Mouse (Mus musculus): ENCODE measurements around the gene Fmnl2. TPM values are rescaled to one million over a fixed set of nuclear protein-coding genes. Genes with fewer than 3 reads are reported as not detected.

Fmnl2 gene
- polyA plus RNA-seq, 1 experiment from 2014 or later: 3.0 TPM

DNA sequence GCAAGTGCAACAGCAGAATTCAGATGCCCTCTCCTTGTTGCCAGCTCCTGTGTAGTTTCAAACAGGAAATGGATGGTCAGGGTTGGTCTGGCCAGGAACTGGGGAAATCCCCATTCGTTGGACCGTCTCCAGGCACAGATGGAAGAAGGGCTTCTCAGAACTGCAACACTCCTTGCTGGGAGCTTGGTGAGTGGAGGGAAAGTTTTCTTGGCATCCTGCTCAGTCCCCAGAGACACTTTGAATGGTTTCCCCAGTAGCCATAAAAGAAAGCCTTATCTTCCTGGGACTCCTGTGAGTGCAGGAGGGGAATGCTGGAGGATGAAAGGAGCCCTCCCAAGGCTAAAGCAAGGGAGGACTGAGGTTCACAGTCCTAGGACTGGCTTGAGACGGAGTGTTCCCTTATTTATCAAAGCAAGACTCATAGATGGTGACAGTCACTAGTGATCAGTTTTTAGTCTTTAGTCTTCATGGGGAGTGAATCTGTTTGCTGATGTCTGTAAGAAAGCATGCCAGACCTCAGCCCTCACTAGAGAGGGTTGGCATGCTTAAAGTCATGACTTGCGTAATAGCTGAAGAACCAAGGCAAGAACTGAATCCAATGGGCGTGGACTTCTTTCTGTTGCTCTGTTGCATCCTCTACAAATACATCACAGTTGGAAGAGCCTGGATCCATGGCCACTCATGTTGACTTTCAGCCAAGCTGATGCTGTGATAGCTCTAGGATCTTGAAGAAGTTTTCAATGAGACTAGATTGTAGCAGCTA lies 72.6 kb downstream of the Fmnl2 start:
- DNase-seq (ENCODE audit: low spot score): peak; percentile 36
- no peaks in the 10 kb centered on the region for H3K36me3 ChIP-seq (ENCODE audit: control insufficient read depth, insufficient read depth, low read length)
- 68% methylated on average over 5 of the region's 5 CpGs for WGBS

DNA sequence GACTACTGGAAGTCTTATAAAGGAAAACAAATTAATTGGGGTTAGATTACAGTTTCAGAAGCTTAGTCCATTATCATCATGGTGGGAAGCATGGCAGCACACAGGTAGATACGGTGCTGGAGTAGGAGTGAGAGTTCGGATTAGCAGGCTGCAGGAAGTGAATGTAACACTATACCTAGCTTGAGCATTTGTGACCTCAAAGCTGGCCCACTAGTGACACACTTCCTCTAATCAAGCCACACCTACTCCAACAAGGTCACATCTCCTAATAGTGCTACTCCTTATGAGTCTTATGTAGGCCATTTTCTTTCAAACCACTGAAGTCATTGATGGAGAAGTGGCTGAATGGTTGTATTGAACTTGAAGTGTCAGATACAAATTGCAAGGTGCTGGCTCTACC lies 73.7 kb downstream of the Fmnl2 start:
- Histone ChIP-seq H3K27ac (replicated peaks) (no peak overlapping the region), H3K4me2 (replicated peaks; ENCODE audit: low read depth) (no peak overlapping the region), H3K4me3 (ENCODE audit: low read depth, low read length) (no peak overlapping the region), H3K27me3 (ENCODE audit: control insufficient read depth, insufficient read depth, low read length) (no peaks in the 10 kb centered on the region), H3K9ac (ENCODE audit: low read length) (no peak overlapping the region), H3K4me1 (replicated peaks; ENCODE audit: control insufficient read depth, insufficient read depth) (0 out of 2 replicates have a peak, but pooled peaks cover 2% of the 10 kb centered on the region), H3K36me3 (ENCODE audit: control insufficient read depth, insufficient read depth, low read length) (no peaks in the 10 kb centered on the region), H3K9me3 (ENCODE audit: control insufficient read depth, low read length) (no peaks in the 10 kb centered on the region)
- TF ChIP-seq CTCF (IDR thresholded peaks at IDR 0.05; ENCODE audit: low read depth) (no peak), EP300 (optimal IDR thresholded peaks at IDR 0.05) (no peak)
- DNase-seq (ENCODE audit: low spot score) (no peak), ATAC-seq (ENCODE audit: low FRiP score, low TSS enrichment) (no peak)
- 93% methylated on average over 2 of the region's 2 CpGs for WGBS

More for the DNA sequence above, 72.6 kb downstream of the Fmnl2 start:
- H3K4me1 ChIP-seq (replicated peaks; ENCODE audit: control insufficient read depth, insufficient read depth): 0 out of 2 replicates have a peak, but pooled peaks cover 2% of the 10 kb centered on the region
- no peak overlapping the region for H3K27ac ChIP-seq (replicated peaks)
- H3K9me3 ChIP-seq (ENCODE audit: control insufficient read depth, low read length): no peaks in the 10 kb centered on the region
- H3K27me3 ChIP-seq (ENCODE audit: control insufficient read depth, insufficient read depth, low read length): no peaks in the 10 kb centered on the region
- H3K4me2 ChIP-seq (replicated peaks; ENCODE audit: low read depth): no peak overlapping the region
- no peak overlapping the region for H3K4me3 ChIP-seq (ENCODE audit: low read depth, low read length)
- TF ChIP-seq CTCF (IDR thresholded peaks at IDR 0.05; ENCODE audit: low read depth) (no peak), EP300 (optimal IDR thresholded peaks at IDR 0.05) (no peak)
- ATAC-seq (ENCODE audit: low FRiP score, low TSS enrichment): 0 out of 2 replicates have a peak, but pooled peaks have one; percentile 21
- H3K9ac ChIP-seq (ENCODE audit: low read length): no peak overlapping the region

DNA sequence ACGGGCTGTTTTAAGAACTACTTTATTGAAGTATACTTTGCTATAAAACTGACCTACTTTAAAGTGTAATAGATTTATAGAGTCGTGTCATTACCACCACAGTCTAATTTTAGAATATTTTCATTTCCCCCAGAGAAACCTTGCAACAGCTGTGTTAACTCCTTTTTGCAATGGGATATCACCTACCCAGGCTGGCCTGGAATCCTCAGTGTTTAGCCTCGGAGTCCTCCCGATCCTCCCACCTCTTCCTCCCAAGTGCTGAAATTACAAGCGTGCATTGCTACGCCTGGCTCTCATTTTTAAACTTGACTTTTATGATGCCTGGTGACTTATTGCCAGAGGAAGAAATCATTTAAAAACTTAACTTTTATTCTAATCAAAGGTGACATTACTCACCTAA lies 78.2 kb downstream of the Fmnl2 start:
- ATAC-seq (ENCODE audit: low FRiP score, low TSS enrichment) (no peak), DNase-seq (ENCODE audit: low spot score) (no peak)

DNA sequence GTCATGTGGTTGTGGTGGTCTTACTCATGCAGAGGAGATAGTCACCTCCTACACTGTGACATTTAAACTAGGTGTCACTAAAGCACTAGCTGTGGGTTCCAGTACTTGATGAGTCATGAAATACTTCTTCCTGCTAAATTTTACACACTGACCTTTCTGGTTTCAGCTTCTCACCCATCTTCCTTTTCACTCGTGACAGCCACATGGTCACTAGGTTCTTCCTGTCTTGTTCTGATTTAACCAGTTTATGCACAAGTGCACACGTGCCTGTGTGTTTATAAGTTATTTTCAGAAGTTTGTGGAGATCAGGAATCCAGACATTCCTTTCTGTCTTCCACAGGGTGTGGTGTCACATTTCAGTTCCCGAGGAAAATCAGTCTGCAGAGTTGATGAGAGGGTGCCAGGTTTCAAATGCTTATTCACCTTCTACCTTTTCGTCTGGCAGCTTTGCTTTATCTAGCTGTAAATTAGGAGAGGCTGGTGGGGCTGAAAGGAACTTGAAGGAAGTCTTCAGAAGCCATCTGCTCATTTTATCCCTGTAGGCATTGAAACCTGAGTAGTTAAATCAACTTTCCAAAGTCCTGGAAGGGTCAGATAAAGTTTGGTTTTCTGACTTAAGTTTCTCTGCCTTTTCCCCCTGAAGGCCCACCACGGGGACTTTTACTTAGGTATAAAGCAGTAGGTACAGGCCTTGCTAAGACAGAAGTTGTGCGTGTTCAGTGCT lies 80.9 kb downstream of the Fmnl2 start:
- no peaks in the 10 kb centered on the region for H3K4me1 ChIP-seq (replicated peaks; ENCODE audit: control insufficient read depth, insufficient read depth)
- no peak overlapping the region for H3K4me3 ChIP-seq (ENCODE audit: low read depth, low read length)
- H3K4me2 ChIP-seq (replicated peaks; ENCODE audit: low read depth): no peak overlapping the region
- no peaks in the 10 kb centered on the region for H3K36me3 ChIP-seq (ENCODE audit: control insufficient read depth, insufficient read depth, low read length)
- no peak for DNase-seq (ENCODE audit: low spot score)
- no peak overlapping the region for H3K9ac ChIP-seq (ENCODE audit: low read length)
- WGBS: 22% methylated on average over 6 of the region's 6 CpGs
- H3K27ac ChIP-seq (replicated peaks): no peak overlapping the region; the same call in 1 of the 2 replicates
- no peak for TF ChIP-seq EP300 (optimal IDR thresholded peaks at IDR 0.05)
- peak; percentile 3; the same call in 1 of the 2 replicates for TF ChIP-seq CTCF (IDR thresholded peaks at IDR 0.05; ENCODE audit: low read depth)
- ATAC-seq (ENCODE audit: low FRiP score, low TSS enrichment): peak; percentile 47; the same call in 1 of the 2 replicates
- H3K27me3 ChIP-seq (ENCODE audit: control insufficient read depth, insufficient read depth, low read length): no peaks in the 10 kb centered on the region
- H3K9me3 ChIP-seq (ENCODE audit: control insufficient read depth, low read length): no peaks in the 10 kb centered on the region

More for the DNA sequence above, 78.2 kb downstream of the Fmnl2 start:
- H3K27me3 ChIP-seq (ENCODE audit: control insufficient read depth, insufficient read depth, low read length): no peaks in the 10 kb centered on the region
- no peaks in the 10 kb centered on the region for H3K4me1 ChIP-seq (replicated peaks; ENCODE audit: control insufficient read depth, insufficient read depth)
- H3K36me3 ChIP-seq (ENCODE audit: control insufficient read depth, insufficient read depth, low read length): no peaks in the 10 kb centered on the region
- H3K9ac ChIP-seq (ENCODE audit: low read length): no peak overlapping the region
- WGBS: 71% methylated on average over 6 of the region's 6 CpGs
- H3K4me3 ChIP-seq (ENCODE audit: low read depth, low read length): no peak overlapping the region
- no peak overlapping the region for H3K27ac ChIP-seq (replicated peaks)
- no peaks in the 10 kb centered on the region for H3K9me3 ChIP-seq (ENCODE audit: control insufficient read depth, low read length)
- H3K4me2 ChIP-seq (replicated peaks; ENCODE audit: low read depth): no peak overlapping the region
- TF ChIP-seq CTCF (IDR thresholded peaks at IDR 0.05; ENCODE audit: low read depth) (no peak), EP300 (optimal IDR thresholded peaks at IDR 0.05) (no peak)

DNA sequence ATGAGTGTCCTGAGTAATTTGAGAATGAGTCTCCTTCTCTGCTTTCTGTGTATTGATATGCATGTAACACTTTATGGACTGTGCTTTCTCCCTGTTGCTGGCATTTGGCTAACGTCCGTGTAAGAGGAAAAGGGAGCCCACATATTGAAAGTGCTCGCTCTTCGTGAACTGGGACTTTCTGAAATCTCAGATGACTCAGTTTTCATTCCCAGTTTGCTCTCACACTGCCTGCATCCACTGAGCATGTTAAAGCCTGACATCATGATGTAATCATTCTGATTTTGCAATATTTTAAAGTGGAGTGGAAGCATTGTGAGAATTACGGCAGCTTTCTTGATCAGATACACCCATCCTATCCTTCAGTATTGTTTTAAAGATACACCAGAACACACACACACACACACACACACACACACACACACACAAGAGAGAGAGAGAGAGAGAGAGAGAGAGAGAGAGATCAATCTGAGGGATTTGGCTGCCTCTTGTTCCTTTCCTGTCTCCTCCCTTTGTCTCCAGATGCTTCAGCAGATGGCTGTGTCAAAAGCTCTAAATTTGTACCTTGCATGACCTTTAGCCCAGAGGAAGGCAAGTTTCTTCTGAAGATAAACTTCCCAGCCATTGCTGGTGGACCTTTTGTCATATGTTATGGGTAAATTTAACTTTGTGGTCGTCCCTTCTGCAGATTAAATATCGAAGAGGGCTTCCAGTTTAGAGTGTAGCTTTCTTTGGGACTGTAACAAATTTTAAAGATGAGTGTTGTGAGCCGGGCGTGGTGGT lies 86.2 kb downstream of the Fmnl2 start:
- 49% methylated on average over 9 of the region's 9 CpGs for WGBS
- no peak overlapping the region for H3K27ac ChIP-seq (replicated peaks)
- H3K4me3 ChIP-seq (ENCODE audit: low read depth, low read length): no peak overlapping the region
- no peaks in the 10 kb centered on the region for H3K27me3 ChIP-seq (ENCODE audit: control insufficient read depth, insufficient read depth, low read length)
- H3K9ac ChIP-seq (ENCODE audit: low read length): no peak overlapping the region
- no peak for ATAC-seq (ENCODE audit: low FRiP score, low TSS enrichment)
- no peak for DNase-seq (ENCODE audit: low spot score)
- TF ChIP-seq CTCF (IDR thresholded peaks at IDR 0.05; ENCODE audit: low read depth) (no peak), EP300 (optimal IDR thresholded peaks at IDR 0.05) (no peak)
- no peaks in the 10 kb centered on the region for H3K4me1 ChIP-seq (replicated peaks; ENCODE audit: control insufficient read depth, insufficient read depth)
- no peaks in the 10 kb centered on the region for H3K36me3 ChIP-seq (ENCODE audit: control insufficient read depth, insufficient read depth, low read length)
- no peaks in the 10 kb centered on the region for H3K9me3 ChIP-seq (ENCODE audit: control insufficient read depth, low read length)
- H3K4me2 ChIP-seq (replicated peaks; ENCODE audit: low read depth): no peak overlapping the region
